Comparison of ENCODE assay signal across 8 mouse cellular contexts in genomic region chr4:152007481-152008147, GRCm38 (mm10). TPM values are rescaled to one million over a fixed set of nuclear protein-coding genes. Genes with fewer than 3 reads are reported as not detected.
DNase-seq lines count a peak whose midpoint lies in the region; ATAC-seq and TF ChIP-seq lines count a peak whose summit lies in the region.

No protein-coding gene starts in this region.

- peak overlapping the region; percentile 100 for H3K4me2 ChIP-seq in embryonic facial prominence, embryonic 11.5 days (ENCODE audit: low read depth, low read length)
- H3K4me2 ChIP-seq in hindbrain, embryonic 12.5 days (replicated peaks) = peak overlapping the region; percentile 100
- H3K4me2 ChIP-seq in liver, embryonic 12.5 days = peak overlapping the region; percentile 100

- H3K36me3 ChIP-seq in embryonic facial prominence, embryonic 11.5 days (replicated peaks; ENCODE audit: control insufficient read depth, insufficient read depth, low read depth, low read length) = no peaks in the 10 kb centered on the region
- H3K36me3 ChIP-seq in hindbrain, embryonic 12.5 days = no peaks in the 10 kb centered on the region
- H3K36me3 ChIP-seq in liver, embryonic 12.5 days = peaks cover 13% of the 10 kb centered on the region
- H3K36me3 ChIP-seq in thymus, adult 2 months (ENCODE audit: control insufficient read depth, insufficient read depth, low read length) = no peaks in the 10 kb centered on the region

- TF ChIP-seq CTCF in olfactory bulb, adult 2 months (IDR thresholded peaks at IDR 0.05; ENCODE audit: insufficient read depth, low read depth, low read length) = no peak
- no peak for TF ChIP-seq CTCF in thymus, adult 2 months (IDR thresholded peaks at IDR 0.05; ENCODE audit: borderline replicate concordance, control insufficient read depth, extremely low read depth, insufficient read depth, low read length, poor library complexity)

- DNase-seq in layer of hippocampus, adult 11-12 months (ENCODE audit: low spot score) = peak; percentile 46
- no peak for DNase-seq in layer of hippocampus, postnatal 25 days (ENCODE audit: extremely low spot score in 1 of 2, low spot score in 1 of 2)
- DNase-seq in embryonic facial prominence, embryonic 11.5 days (ENCODE audit: low spot score) = no peak
- no peak for DNase-seq in thymus, adult 2 months
- no peak for DNase-seq in cerebellum, postnatal 10 days

- no peaks in the 10 kb centered on the region for H3K9me3 ChIP-seq in embryonic facial prominence, embryonic 11.5 days (replicated peaks; ENCODE audit: control insufficient read depth, low read length)
- no peaks in the 10 kb centered on the region for H3K9me3 ChIP-seq in hindbrain, embryonic 12.5 days (replicated peaks)
- no peaks in the 10 kb centered on the region for H3K9me3 ChIP-seq in liver, embryonic 12.5 days (replicated peaks)

- peak overlapping the region; percentile 23 for H3K9ac ChIP-seq in embryonic facial prominence, embryonic 11.5 days (replicated peaks; ENCODE audit: low read length)
- 0 out of 2 replicates have a peak overlapping the region, but pooled peaks have one; percentile 65 for H3K9ac ChIP-seq in hindbrain, embryonic 12.5 days
- peak overlapping the region; percentile 83 for H3K9ac ChIP-seq in liver, embryonic 12.5 days

- 7% methylated on average over 8 of the region's 8 CpGs for WGBS in embryonic facial prominence, embryonic 11.5 days
- 5% methylated on average over 8 of the region's 8 CpGs for whole genome bisulfite sequencing in hindbrain, embryonic 12.5 days
- WGBS in liver, embryonic 12.5 days (ENCODE audit: insufficient replicate concordance) = 23% methylated on average over 8 of the region's 8 CpGs
- WGBS in olfactory bulb, adult 2 months = 11% methylated on average over 8 of the region's 8 CpGs
- WGBS in thymus, adult 2 months = 57% methylated on average over 8 of the region's 8 CpGs

- peaks cover 4% of the 10 kb centered on the region for H3K4me1 ChIP-seq in embryonic facial prominence, embryonic 11.5 days (ENCODE audit: control insufficient read depth, insufficient read depth, low read length)
- H3K4me1 ChIP-seq in hindbrain, embryonic 12.5 days = peaks cover 34% of the 10 kb centered on the region
- H3K4me1 ChIP-seq in liver, embryonic 12.5 days = peaks cover 60% of the 10 kb centered on the region
- H3K4me1 ChIP-seq in olfactory bulb, adult 2 months (ENCODE audit: control insufficient read depth, insufficient read depth, low read length) = peaks cover 36% of the 10 kb centered on the region
- H3K4me1 ChIP-seq in thymus, adult 2 months (replicated peaks; ENCODE audit: control insufficient read depth, insufficient read depth, low read length) = peaks cover 27% of the 10 kb centered on the region

- H3K4me3 ChIP-seq in embryonic facial prominence, embryonic 11.5 days (ENCODE audit: low read depth, low read length) = peak overlapping the region; percentile 73
- peak overlapping the region; percentile 70; the same call in 1 of the 2 replicates for H3K4me3 ChIP-seq in hindbrain, embryonic 12.5 days
- H3K4me3 ChIP-seq in liver, embryonic 12.5 days = peak overlapping the region; percentile 91
- peak overlapping the region; percentile 78; the same call in 1 of the 2 replicates for H3K4me3 ChIP-seq in olfactory bulb, adult 2 months (ENCODE audit: insufficient read depth, low read depth, low read length)
- no peak overlapping the region for H3K4me3 ChIP-seq in thymus, adult 2 months (ENCODE audit: control insufficient read depth, insufficient read depth, low read length)

- no peak for ATAC-seq in embryonic facial prominence, embryonic 11.5 days (replicated peaks; ENCODE audit: insufficient number of reproducible peaks, low FRiP score, low TSS enrichment, low read depth)
- no peak for ATAC-seq in hindbrain, embryonic 12.5 days (ENCODE audit: low FRiP score)
- ATAC-seq in liver, embryonic 12.5 days = no peak

- TF ChIP-seq POLR2A in olfactory bulb, adult 2 months (IDR thresholded peaks at IDR 0.05; ENCODE audit: insufficient read depth, low read depth, low read length) = no peak
- no peak for TF ChIP-seq POLR2A in thymus, adult 2 months (IDR thresholded peaks at IDR 0.05; ENCODE audit: control insufficient read depth, extremely low read depth, insufficient read depth, low read length, poor library complexity)

- H3K27me3 ChIP-seq in embryonic facial prominence, embryonic 11.5 days (ENCODE audit: control insufficient read depth, insufficient read depth, low read length) = no peaks in the 10 kb centered on the region; the same call in 1 of the 2 replicates
- H3K27me3 ChIP-seq in hindbrain, embryonic 12.5 days = peaks cover 50% of the 10 kb centered on the region
- peaks cover 17% of the 10 kb centered on the region for H3K27me3 ChIP-seq in liver, embryonic 12.5 days (replicated peaks)
- no peaks in the 10 kb centered on the region for H3K27me3 ChIP-seq in thymus, adult 2 months (ENCODE audit: control insufficient read depth, insufficient read depth, low read length)

- H3K27ac ChIP-seq in embryonic facial prominence, embryonic 11.5 days (replicated peaks; ENCODE audit: low read depth, low read length) = no peak overlapping the region
- no peak overlapping the region for H3K27ac ChIP-seq in hindbrain, embryonic 12.5 days
- no peak overlapping the region for H3K27ac ChIP-seq in liver, embryonic 12.5 days
- peak overlapping the region; percentile 73; the same call in 1 of the 2 replicates for H3K27ac ChIP-seq in olfactory bulb, adult 2 months (ENCODE audit: insufficient read depth, low read depth, low read length)
- no peak overlapping the region for H3K27ac ChIP-seq in thymus, adult 2 months (ENCODE audit: control insufficient read depth, insufficient read depth, low read length)

RNA-seq across cellular contexts. Expression of gene Klhl21, which starts 1.0 kb away (rescaled TPM):
- 10 to 100 TPM; 19.1 to 20.7 TPM for total RNA-seq in layer of hippocampus, postnatal 25 days (2021)
- polyA plus RNA-seq in embryonic facial prominence, embryonic 11.5 days (2014; fragmentation: Nextera tagmentation; extraction: Ambion mirVana) = 3.2 TPM in 2 replicates
- 8.0 and 8.2 TPM in 2 replicates for polyA plus RNA-seq in hindbrain, embryonic 12.5 days (2016; fragmentation: Nextera tagmentation; extraction: Ambion mirVana)
- polyA plus RNA-seq in liver, embryonic 12.5 days (2016; fragmentation: Nextera tagmentation; extraction: Ambion mirVana) = 10.9 and 12.0 TPM in 2 replicates
- not detected in 2 replicates for polyA plus RNA-seq in olfactory bulb, adult 2 months (2012; ENCODE audit: insufficient read depth, insufficient read length, low replicate concordance, missing spikeins)
- polyA plus RNA-seq in thymus, adult 2 months (2012; rRNA removed) = 33.8 and 41.5 TPM in 2 replicates

RNA-seq across cellular contexts. Expression of gene Phf13, which starts 11.6 kb away (rescaled TPM):
- total RNA-seq in layer of hippocampus, postnatal 25 days (2021) = 10 to 100 TPM; 11.7 to 12.5 TPM
- 23.1 and 25.8 TPM in 2 replicates for polyA plus RNA-seq in embryonic facial prominence, embryonic 11.5 days (2014; fragmentation: Nextera tagmentation; extraction: Ambion mirVana)
- 29.2 and 29.7 TPM in 2 replicates for polyA plus RNA-seq in hindbrain, embryonic 12.5 days (2016; fragmentation: Nextera tagmentation; extraction: Ambion mirVana)
- 10.4 and 11.2 TPM in 2 replicates for polyA plus RNA-seq in liver, embryonic 12.5 days (2016; fragmentation: Nextera tagmentation; extraction: Ambion mirVana)
- not detected in 2 replicates for polyA plus RNA-seq in olfactory bulb, adult 2 months (2012; ENCODE audit: insufficient read depth, insufficient read length, low replicate concordance, missing spikeins)
- 9.6 and 11.4 TPM in 2 replicates for polyA plus RNA-seq in thymus, adult 2 months (2012; rRNA removed)

RNA-seq across cellular contexts. Expression of gene Thap3, which starts 18.8 kb away (rescaled TPM):
- total RNA-seq in layer of hippocampus, postnatal 25 days (2021) = 10 to 100 TPM; 24.3 to 25.5 TPM
- polyA plus RNA-seq in embryonic facial prominence, embryonic 11.5 days (2014; fragmentation: Nextera tagmentation; extraction: Ambion mirVana) = 22.2 and 22.4 TPM in 2 replicates
- polyA plus RNA-seq in hindbrain, embryonic 12.5 days (2016; fragmentation: Nextera tagmentation; extraction: Ambion mirVana) = 31.7 and 37.0 TPM in 2 replicates
- polyA plus RNA-seq in liver, embryonic 12.5 days (2016; fragmentation: Nextera tagmentation; extraction: Ambion mirVana) = 10.0 and 10.3 TPM in 2 replicates
- polyA plus RNA-seq in olfactory bulb, adult 2 months (2012; ENCODE audit: insufficient read depth, insufficient read length, low replicate concordance, missing spikeins) = not detected in 2 replicates
- polyA plus RNA-seq in thymus, adult 2 months (2012; rRNA removed) = 71.0 and 72.0 TPM in 2 replicates

RNA-seq across cellular contexts. Expression of gene Zbtb48, which starts 19.9 kb away (rescaled TPM):
- total RNA-seq in layer of hippocampus, postnatal 25 days (2021) = 10 to 100 TPM; 11.0 to 15.8 TPM
- polyA plus RNA-seq in embryonic facial prominence, embryonic 11.5 days (2014; fragmentation: Nextera tagmentation; extraction: Ambion mirVana) = 21.1 and 21.5 TPM in 2 replicates
- polyA plus RNA-seq in hindbrain, embryonic 12.5 days (2016; fragmentation: Nextera tagmentation; extraction: Ambion mirVana) = 20.4 and 25.2 TPM in 2 replicates
- 11.4 and 12.2 TPM in 2 replicates for polyA plus RNA-seq in liver, embryonic 12.5 days (2016; fragmentation: Nextera tagmentation; extraction: Ambion mirVana)
- polyA plus RNA-seq in olfactory bulb, adult 2 months (2012; ENCODE audit: insufficient read depth, insufficient read length, low replicate concordance, missing spikeins) = not detected in 2 replicates
- polyA plus RNA-seq in thymus, adult 2 months (2012; rRNA removed) = 27.4 and 31.2 TPM in 2 replicates

RNA-seq across cellular contexts. Expression of gene Tas1r1, which starts 30.8 kb away (rescaled TPM):
- total RNA-seq in layer of hippocampus, postnatal 25 days (2021) = under 1 TPM; 0.49 to 0.54 TPM
- polyA plus RNA-seq in embryonic facial prominence, embryonic 11.5 days (2014; fragmentation: Nextera tagmentation; extraction: Ambion mirVana) = 0.25 and 0.55 TPM in 2 replicates
- 1.0 and 1.2 TPM in 2 replicates for polyA plus RNA-seq in hindbrain, embryonic 12.5 days (2016; fragmentation: Nextera tagmentation; extraction: Ambion mirVana)
- polyA plus RNA-seq in liver, embryonic 12.5 days (2016; fragmentation: Nextera tagmentation; extraction: Ambion mirVana) = 0.12 and 0.19 TPM in 2 replicates
- not detected in 2 replicates for polyA plus RNA-seq in olfactory bulb, adult 2 months (2012; ENCODE audit: insufficient read depth, insufficient read length, low replicate concordance, missing spikeins)
- polyA plus RNA-seq in thymus, adult 2 months (2012; rRNA removed) = 0.34 and 0.40 TPM in 2 replicates

Comparison
In these comparisons a context has a peak if more than half of its experiments do, and no peak if none do; other contexts are left out.
1. H3K9ac ChIP-seq: peak in every context shown above with its lines; median percentile 83 in liver, embryonic 12.5 days; 65 in hindbrain, embryonic 12.5 days; 23 in embryonic facial prominence, embryonic 11.5 days.
2. RNA of gene Thap3, which starts 18.8 kb away (polyA plus RNA-seq): 71.0 to 72.0 TPM in thymus, adult 2 months, 31.7 to 37.0 TPM in hindbrain, embryonic 12.5 days, 22.2 to 22.4 TPM in embryonic facial prominence, embryonic 11.5 days and 10.0 to 10.3 TPM in liver, embryonic 12.5 days; not detected in olfactory bulb, adult 2 months; every median in the first group is over 10 times any median in the second.
3. Peak in every context shown above with its lines, with median percentiles within 50 percentile points of each other: H3K4me2 ChIP-seq.